Mouse (Mus musculus) layer of hippocampus, adult 9-10 months (tissue): ENCODE data around the gene Cyp2c65.
"Not testable (repeated sequence)": the region's sequence is repeated elsewhere in the genome, so short reads cannot be mapped to it uniquely, and the experiment has no call there.

Experiments used
- DNase-seq: peaks from one replicate; pipeline ENCODE4 v3.0.0; 2022; ENCODE audit warnings: low spot score

Cyp2c65 gene

GRCm38 (mm10) chr19:39060719-39061118, at the start of gene Cyp2c65:
Gene Cyp2c65, plus strand, starts transcription at chr19:39061015.
- no peak for DNase-seq

- no peak for DNase-seq
These were observed 2.9 kb upstream of the Cyp2c65 start for GRCm38 (mm10) chr19:39057928-39058327.

- DNase-seq: not testable (repeated sequence)
These were observed 38.0 kb downstream of the Cyp2c65 start for GRCm38 (mm10) chr19:39098779-39099178.

- no peak for DNase-seq
These were observed 52.8 kb downstream of the Cyp2c65 start, which contains the start of gene Cyp2c66 for GRCm38 (mm10) chr19:39113644-39114043. Gene Cyp2c66, plus strand, starts transcription at chr19:39113898.
